Mouse (Mus musculus) kidney, embryonic 16.5 days (tissue): ENCODE results near the gene Six3. TPM values are rescaled to one million over a fixed set of nuclear protein-coding genes. Genes with fewer than 3 reads are reported as not detected.

Experiments
- ATAC-seq: fragments of 200-750 bp; cut with Nextera tagmentation; 2 replicates; pipeline ENCODE4 v1.8.0; 2017; ENCODE audit warnings: moderate TSS enrichment; ENCODE audit not compliant: low FRiP score, low TSS enrichment
- H3K27ac ChIP-seq: fragments of 300-500 bp; sonication (generic); 2 replicates; pipeline ENCODE4 v1.5.1; 2014; ENCODE audit warnings: low read length
- H3K27me3 ChIP-seq: fragments of 300-500 bp; sonication (generic); 2 replicates; pipeline ENCODE4 v1.6.1; 2014; ENCODE audit warnings: low read length, control low read depth, mixed read lengths; ENCODE audit not compliant: insufficient read depth
- H3K36me3 ChIP-seq: fragments of 300-500 bp; sonication (generic); 2 replicates; pipeline ENCODE4 v1.6.1; 2014; ENCODE audit warnings: low read length, control low read depth, mixed read lengths; ENCODE audit not compliant: insufficient read depth
- H3K4me1 ChIP-seq: fragments of 300-500 bp; sonication (generic); 2 replicates; pipeline ENCODE4 v1.6.1; 2014; ENCODE audit warnings: low read length, control low read depth, mixed read lengths; ENCODE audit not compliant: insufficient read depth
- H3K4me2 ChIP-seq: fragments of 300-500 bp; sonication (generic); replicated peaks from 2 replicates; pipeline ENCODE4 v1.6.1; 2014; ENCODE audit warnings: low read depth, low read length
- H3K4me3 ChIP-seq: fragments of 300-500 bp; sonication (generic); 2 replicates; pipeline ENCODE4 v1.5.1; 2014; ENCODE audit warnings: mild to moderate bottlenecking, low read length
- H3K9ac ChIP-seq: fragments of 300-500 bp; sonication (generic); replicated peaks from 2 replicates; pipeline ENCODE4 v1.6.1; 2014; ENCODE audit warnings: low read length
- H3K9me3 ChIP-seq: fragments of 300-500 bp; sonication (generic); 2 replicates; pipeline ENCODE4 v1.6.1; 2016; ENCODE audit warnings: low read length, control low read depth
- WGBS: fragments of 180-500 bp; shearing (Covaris S2); extraction: QIAGEN DNeasy Blood & Tissue Kit; methylation state at CpG from one replicate; pipeline ENCODE4 v1.1.7; 2014; 5-methylcytosine and 5-hydroxymethylcytosine counted together
- polyA plus RNA-seq: library from polyadenylated mRNA; unstranded; fragments of >200 nt; fragmentation: Nextera tagmentation; extraction: Ambion mirVana; gene quantifications from 2 replicates; pipeline ENCODE4 v1.2.1, GENCODE M21; 2015

Six3 gene
- not detected in 2 replicates for polyA plus RNA-seq

DNA sequence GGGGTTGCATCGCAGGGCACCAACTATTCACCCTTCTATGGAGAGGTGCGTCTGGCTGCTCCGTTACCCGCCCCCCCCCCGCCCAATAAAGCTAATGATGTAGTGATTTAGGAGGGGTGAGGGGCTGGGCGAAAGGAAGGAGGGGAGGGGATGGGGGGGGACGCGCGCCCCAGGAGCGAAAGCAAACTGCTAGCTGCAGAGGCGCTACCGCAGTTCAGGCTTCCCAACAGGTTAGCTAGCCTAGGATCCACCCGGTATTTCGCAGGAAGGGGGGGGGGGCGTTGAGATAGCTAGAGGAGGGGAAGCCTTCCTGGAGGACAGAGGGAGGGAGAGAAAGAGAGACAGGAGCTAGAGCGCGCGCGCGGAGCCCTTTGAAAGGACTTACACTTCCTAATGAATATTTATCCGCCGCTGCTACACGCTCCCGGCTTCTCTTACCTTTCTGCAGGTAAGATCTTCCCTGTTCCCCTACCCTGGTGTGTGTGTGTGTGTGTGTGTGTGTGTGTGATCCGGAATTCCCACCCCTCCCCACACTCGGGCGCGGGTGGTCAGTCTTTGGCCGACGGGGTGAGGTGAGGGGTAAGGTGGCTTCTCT is at the start of gene Six3:
Gene Six3 (plus strand): TSS at position 343 of the 595 bp plus-strand sequence.
- Histone ChIP-seq H3K4me2 (no peak within 1 kb of the TSS), H3K4me1 (0 out of 2 replicates have a peak, but pooled peaks cover 7% of the 10 kb centered on the region), H3K9ac (no peak within 1 kb of the TSS), H3K4me3 (no peak within 1 kb of the TSS), H3K36me3 (no peaks in the 10 kb centered on the region), H3K27me3 (peaks cover 100% of the 10 kb centered on the region), H3K27ac (no peak within 1 kb of the TSS), H3K9me3 (no peaks in the 10 kb centered on the region)
- 0% methylated on average over 26 of the region's 30 CpGs for WGBS
- no peak for ATAC-seq

DNA sequence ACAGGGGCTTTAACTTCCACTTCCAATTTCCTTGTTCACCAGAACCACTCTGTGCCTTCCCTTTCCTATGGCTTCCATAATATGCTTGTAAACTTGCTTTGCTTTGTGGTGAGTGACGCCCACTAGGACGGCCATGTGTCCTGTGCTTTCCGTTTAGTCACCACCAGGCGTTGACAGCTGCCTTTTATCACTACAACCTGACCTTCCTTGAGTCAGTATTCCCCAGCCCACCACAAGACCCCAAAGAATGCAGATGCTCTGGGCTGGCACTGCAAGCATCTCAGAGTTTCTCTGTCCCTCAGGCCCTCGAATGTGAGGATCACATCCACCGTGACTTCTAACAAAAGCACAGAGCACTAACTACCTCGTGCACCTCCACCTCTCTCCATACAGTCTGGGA is 49.3 kb upstream of the Six3 start:
- H3K4me2 ChIP-seq: no peak overlapping the region
- H3K4me3 ChIP-seq: no peak overlapping the region
- WGBS: 63% methylated on average over 7 of the region's 7 CpGs
- no peaks in the 10 kb centered on the region for H3K4me1 ChIP-seq
- no peak overlapping the region for H3K9ac ChIP-seq
- no peaks in the 10 kb centered on the region for H3K36me3 ChIP-seq
- no peaks in the 10 kb centered on the region for H3K27me3 ChIP-seq
- no peak overlapping the region for H3K27ac ChIP-seq
- no peak for ATAC-seq
- peaks cover 4% of the 10 kb centered on the region; the same call in 1 of the 2 replicates for H3K9me3 ChIP-seq

DNA sequence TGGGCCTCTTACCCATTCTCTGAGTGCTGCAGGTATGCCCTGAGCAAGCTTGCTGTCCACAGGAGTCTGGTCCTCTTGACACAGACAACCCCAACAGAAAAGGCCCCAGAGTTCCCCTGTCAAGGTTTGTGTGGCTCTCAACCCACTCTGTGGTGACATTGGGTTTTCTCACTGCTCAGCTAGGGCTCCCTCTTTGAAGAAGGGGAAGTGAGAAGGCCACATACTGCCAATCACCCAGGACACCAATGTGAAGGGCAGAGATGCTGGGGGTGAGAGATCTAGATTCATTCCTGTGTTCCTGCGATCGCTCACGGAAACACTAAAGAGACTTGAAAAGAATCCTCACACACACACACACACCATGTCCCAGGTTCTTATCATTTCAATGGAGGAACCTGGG is 39.4 kb upstream of the Six3 start:
- Histone ChIP-seq H3K27ac (no peak overlapping the region), H3K4me1 (no peaks in the 10 kb centered on the region), H3K9me3 (no peaks in the 10 kb centered on the region), H3K4me2 (no peak overlapping the region), H3K36me3 (no peaks in the 10 kb centered on the region), H3K4me3 (no peak overlapping the region), H3K9ac (no peak overlapping the region), H3K27me3 (no peaks in the 10 kb centered on the region)
- WGBS: 83% methylated on average over 3 of the region's 3 CpGs
- ATAC-seq: no peak

DNA sequence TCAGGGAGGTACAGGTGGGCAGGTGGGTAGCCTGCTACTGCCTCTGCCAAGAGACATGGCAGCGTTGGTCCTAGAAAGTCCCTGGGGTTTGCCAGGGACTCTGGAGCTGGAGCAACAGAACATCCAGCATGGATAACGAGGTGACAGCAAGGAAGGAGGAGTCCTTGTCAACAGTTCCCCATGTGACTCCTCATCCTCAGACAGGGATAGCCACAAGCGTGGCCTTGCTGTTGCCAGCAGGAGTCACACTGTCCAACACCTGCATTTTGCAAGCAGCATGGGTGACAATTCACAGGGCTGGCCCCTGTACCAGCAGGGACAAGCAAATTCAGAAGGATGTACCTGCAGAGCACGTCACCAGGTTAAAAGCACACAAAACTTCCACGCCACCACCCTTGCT is 35.1 kb upstream of the Six3 start:
- Histone ChIP-seq H3K4me1 (no peaks in the 10 kb centered on the region), H3K9me3 (no peaks in the 10 kb centered on the region), H3K9ac (no peak overlapping the region), H3K4me2 (no peak overlapping the region), H3K36me3 (no peaks in the 10 kb centered on the region), H3K27ac (no peak overlapping the region), H3K4me3 (no peak overlapping the region), H3K27me3 (no peaks in the 10 kb centered on the region)
- WGBS: 65% methylated on average over 5 of the region's 5 CpGs
- ATAC-seq: no peak

DNA sequence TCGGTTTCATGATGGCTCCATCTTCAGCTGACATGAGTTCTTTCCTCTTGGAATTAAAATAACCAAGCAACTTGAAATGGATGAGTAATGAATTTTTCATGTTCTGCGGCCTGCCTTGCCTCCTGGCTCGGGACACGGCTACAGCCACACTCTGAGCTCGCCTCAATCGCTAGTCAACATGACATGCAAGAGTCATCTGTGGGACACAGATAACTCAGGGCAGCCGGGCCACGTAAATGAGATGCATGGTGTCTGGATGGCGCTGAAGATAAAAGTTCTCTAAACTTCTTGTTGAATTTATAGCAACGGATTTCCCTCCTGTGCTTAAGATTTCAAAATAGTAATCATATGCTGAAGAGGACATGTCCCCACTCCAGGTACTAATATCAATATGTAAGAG is 34.1 kb upstream of the Six3 start:
- Histone ChIP-seq H3K9me3 (no peaks in the 10 kb centered on the region), H3K36me3 (no peaks in the 10 kb centered on the region), H3K9ac (no peak overlapping the region), H3K4me2 (no peak overlapping the region), H3K27me3 (no peaks in the 10 kb centered on the region), H3K4me3 (no peak overlapping the region), H3K4me1 (no peaks in the 10 kb centered on the region), H3K27ac (no peak overlapping the region)
- WGBS: 86% methylated on average over 10 of the region's 10 CpGs
- no peak for ATAC-seq

DNA sequence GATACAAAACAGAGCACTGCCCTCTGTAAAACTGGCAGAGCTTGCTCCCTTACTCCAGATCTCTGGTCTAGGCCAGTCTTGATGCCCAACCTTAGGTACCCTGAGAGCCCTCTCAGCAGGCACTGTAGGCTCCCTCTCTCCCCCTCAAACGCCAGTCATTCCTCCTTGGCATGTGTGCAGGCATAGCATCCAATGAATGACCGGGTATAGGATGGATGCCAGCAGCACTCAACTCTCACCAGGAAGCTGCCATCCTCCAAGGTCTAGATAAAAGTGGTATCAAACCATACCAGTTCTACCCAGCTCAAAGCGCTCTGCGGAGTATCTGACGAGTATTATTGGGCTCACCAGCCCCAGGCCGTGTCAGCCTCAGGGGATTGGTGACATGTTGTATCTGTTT is 33.2 kb upstream of the Six3 start:
- Histone ChIP-seq H3K4me2 (no peak overlapping the region), H3K4me3 (no peak overlapping the region), H3K9me3 (no peaks in the 10 kb centered on the region), H3K4me1 (no peaks in the 10 kb centered on the region), H3K27me3 (no peaks in the 10 kb centered on the region), H3K9ac (no peak overlapping the region), H3K36me3 (no peaks in the 10 kb centered on the region), H3K27ac (no peak overlapping the region)
- WGBS: 87% methylated on average over 6 of the region's 6 CpGs
- no peak for ATAC-seq

DNA sequence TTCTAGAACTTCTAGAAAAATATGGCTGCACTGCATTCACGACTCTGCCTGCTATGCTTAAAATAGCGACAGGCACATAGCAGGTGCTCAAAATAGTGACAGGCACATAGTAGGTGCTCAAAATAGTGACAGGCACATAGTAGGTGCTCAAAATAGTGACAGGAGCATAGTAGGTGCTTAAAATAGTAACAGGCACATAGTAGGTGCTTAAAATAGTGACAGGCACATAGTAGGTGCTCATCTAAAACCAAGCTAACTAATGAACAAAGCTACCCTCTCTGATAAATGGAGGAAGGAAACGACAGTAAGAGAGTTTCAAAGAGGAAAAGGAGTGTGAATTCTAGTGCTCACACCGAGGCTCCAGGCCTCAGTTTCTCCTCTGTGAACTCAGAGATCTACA is 29.2 kb upstream of the Six3 start:
- H3K4me3 ChIP-seq: no peak overlapping the region
- 88% methylated on average over 4 of the region's 4 CpGs for WGBS

DNA sequence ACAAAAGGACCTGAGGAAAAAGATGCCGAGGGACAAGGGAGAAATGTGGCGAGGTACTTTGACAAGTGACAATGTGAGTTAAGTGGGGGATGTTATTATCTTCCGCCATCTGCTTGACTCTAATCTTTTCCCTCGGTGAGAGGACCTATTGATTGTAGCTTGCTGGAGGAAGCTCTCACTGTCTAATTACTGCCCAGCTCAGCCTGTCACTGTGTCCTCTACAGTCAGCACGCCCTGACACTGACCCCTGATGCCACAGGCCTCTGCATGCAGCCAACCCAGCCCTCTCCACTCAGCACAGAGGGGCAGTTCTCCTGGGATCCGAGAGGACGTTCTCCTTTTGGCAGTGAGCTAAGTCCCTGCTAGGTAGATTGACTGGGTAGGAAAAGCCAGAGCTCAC is 28.8 kb upstream of the Six3 start:
- no peak overlapping the region for H3K4me3 ChIP-seq
- H3K4me1 ChIP-seq: no peaks in the 10 kb centered on the region
- no peak overlapping the region for H3K9ac ChIP-seq
- no peaks in the 10 kb centered on the region for H3K27me3 ChIP-seq
- WGBS: 65% methylated on average over 7 of the region's 7 CpGs
- ATAC-seq: no peak
- H3K9me3 ChIP-seq: no peaks in the 10 kb centered on the region
- no peak overlapping the region for H3K4me2 ChIP-seq
- H3K27ac ChIP-seq: no peak overlapping the region
- no peaks in the 10 kb centered on the region for H3K36me3 ChIP-seq

More for the DNA sequence above, 29.2 kb upstream of the Six3 start:
- Histone ChIP-seq H3K36me3 (no peaks in the 10 kb centered on the region), H3K4me2 (no peak overlapping the region), H3K27me3 (no peaks in the 10 kb centered on the region), H3K9ac (no peak overlapping the region), H3K27ac (no peak overlapping the region), H3K9me3 (no peaks in the 10 kb centered on the region), H3K4me1 (no peaks in the 10 kb centered on the region)
- ATAC-seq: no peak

DNA sequence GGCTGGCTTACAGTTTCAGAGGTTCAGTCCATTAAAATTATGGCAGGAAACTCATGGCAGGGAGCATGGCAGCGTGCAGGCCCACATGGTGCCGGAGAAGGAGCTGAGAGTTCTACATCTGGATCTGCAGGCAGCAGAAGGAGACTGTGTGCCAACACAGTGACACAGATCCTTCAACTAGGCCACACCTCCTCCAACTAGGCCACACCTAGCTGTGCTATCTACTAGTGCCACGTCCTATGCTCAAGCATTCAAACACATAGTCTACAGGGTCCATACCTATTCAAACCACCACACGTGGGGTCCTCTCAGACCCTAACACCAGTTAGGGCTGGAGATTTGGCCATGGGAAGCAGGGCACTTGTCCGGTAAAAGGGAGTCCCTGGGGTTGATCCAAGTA is 27.6 kb upstream of the Six3 start:
- no peaks in the 10 kb centered on the region for H3K36me3 ChIP-seq
- WGBS: 88% methylated on average over 5 of the region's 5 CpGs
- peaks cover under 1% of the 10 kb centered on the region; the same call in 1 of the 2 replicates for H3K9me3 ChIP-seq
- no peak overlapping the region for H3K4me3 ChIP-seq
- no peak overlapping the region for H3K4me2 ChIP-seq
- no peaks in the 10 kb centered on the region for H3K27me3 ChIP-seq
- H3K9ac ChIP-seq: no peak overlapping the region
- H3K27ac ChIP-seq: no peak overlapping the region
- no peaks in the 10 kb centered on the region for H3K4me1 ChIP-seq
- ATAC-seq: no peak

DNA sequence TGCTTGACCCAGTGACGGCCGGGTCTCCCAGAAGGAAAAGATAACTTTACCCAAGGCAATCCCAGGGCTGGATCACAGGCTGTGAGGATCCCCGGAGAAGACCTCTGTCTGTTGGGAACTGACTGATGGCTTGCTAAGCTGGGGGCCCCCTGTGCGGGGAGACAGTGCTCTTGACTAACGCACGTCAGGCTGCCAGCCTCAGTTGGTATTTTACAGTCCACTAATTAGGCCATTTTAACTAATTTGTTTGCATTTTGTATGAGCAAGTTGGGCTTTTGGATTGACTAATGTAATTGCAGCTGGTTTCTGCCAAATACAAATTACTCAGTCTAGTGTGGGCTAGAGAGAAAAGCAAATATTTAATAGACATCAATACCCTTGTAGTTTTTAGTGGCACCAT is 21.4 kb upstream of the Six3 start:
- 62% methylated on average over 6 of the region's 6 CpGs for WGBS
- Histone ChIP-seq H3K4me1 (no peaks in the 10 kb centered on the region), H3K36me3 (no peaks in the 10 kb centered on the region), H3K27me3 (no peaks in the 10 kb centered on the region), H3K9me3 (peaks cover 5% of the 10 kb centered on the region; the same call in 1 of the 2 replicates), H3K4me2 (no peak overlapping the region), H3K9ac (no peak overlapping the region), H3K27ac (no peak overlapping the region), H3K4me3 (no peak overlapping the region)
- no peak for ATAC-seq
